Mouse (Mus musculus): ENCODE results near the gene Fer1l5. TPM values are rescaled to one million over a fixed set of nuclear protein-coding genes. Genes with fewer than 3 reads are reported as not detected.

Gene Fer1l5
- polyA plus RNA-seq, 1 experiment from 2014 or later = 1.9 TPM

GRCm38 (mm10) chr1:36368112-36368968, 3.8 kb upstream of the Fer1l5 start:
- DNase-seq (ENCODE audit: low spot score) = no peak
- Histone ChIP-seq H3K4me3 (peak overlapping the region; percentile 93), H3K9me3 (replicated peaks) (no peaks in the 10 kb centered on the region), H3K27me3 (ENCODE audit: low read depth, poor library complexity, severe bottlenecking) (0 out of 2 replicates have a peak, but pooled peaks cover 5% of the 10 kb centered on the region), H3K4me1 (peaks cover 18% of the 10 kb centered on the region), H3K36me3 (peaks cover 40% of the 10 kb centered on the region), H3K27ac (replicated peaks) (peak overlapping the region; percentile 98)
- WGBS = 7% methylated on average over 55 of the region's 55 CpGs

DNA sequence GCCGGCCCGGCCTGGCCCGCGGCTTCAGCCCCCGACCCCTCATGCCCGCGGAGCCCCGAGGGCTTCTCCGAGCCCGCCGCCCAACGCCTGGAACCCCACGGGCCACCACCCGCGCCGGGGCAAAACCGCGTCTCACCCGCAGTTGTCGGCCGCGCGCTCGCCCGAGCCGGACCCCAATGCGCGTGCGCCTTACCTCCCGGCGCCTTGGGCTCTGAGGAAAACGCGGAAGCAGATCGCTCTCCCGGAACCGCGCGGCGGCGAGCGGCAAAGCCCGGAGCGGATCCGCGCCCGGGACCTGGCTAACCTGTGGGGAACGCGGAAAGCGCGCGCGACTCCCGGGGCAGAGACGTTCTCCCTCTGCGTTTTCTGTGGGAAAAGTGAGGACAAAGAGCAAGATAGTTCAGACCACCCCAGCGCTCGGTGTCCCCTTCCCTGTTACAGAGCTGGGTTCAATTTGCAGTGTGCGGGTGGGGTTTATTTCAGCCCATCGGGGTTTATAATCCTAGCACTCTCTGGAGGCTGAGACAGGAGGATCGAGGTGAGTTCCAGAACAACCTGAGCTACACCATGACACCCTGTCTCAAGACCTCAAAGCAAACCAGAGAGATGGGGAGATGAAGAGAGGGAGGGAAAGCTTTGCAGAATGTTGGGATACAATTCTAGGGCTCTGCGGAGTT, 3.0 kb upstream of the Fer1l5 start, which contains the start of gene Kansl3:
Kansl3 (minus strand) TSS at position 213 of the 677 bp plus-strand sequence.
- peak within 1 kb of the TSS; percentile 98 for H3K27ac ChIP-seq (replicated peaks)
- 0 out of 2 replicates have a peak, but pooled peaks cover 5% of the 10 kb centered on the region for H3K27me3 ChIP-seq (ENCODE audit: low read depth, poor library complexity, severe bottlenecking)
- peaks cover 18% of the 10 kb centered on the region for H3K4me1 ChIP-seq
- whole genome bisulfite sequencing = 4% methylated on average over 61 of the region's 61 CpGs
- peaks cover 32% of the 10 kb centered on the region for H3K36me3 ChIP-seq
- DNase-seq (ENCODE audit: low spot score) = peak; percentile 93
- H3K9me3 ChIP-seq (replicated peaks) = no peaks in the 10 kb centered on the region
- peak within 1 kb of the TSS; percentile 93 for H3K4me3 ChIP-seq

DNA sequence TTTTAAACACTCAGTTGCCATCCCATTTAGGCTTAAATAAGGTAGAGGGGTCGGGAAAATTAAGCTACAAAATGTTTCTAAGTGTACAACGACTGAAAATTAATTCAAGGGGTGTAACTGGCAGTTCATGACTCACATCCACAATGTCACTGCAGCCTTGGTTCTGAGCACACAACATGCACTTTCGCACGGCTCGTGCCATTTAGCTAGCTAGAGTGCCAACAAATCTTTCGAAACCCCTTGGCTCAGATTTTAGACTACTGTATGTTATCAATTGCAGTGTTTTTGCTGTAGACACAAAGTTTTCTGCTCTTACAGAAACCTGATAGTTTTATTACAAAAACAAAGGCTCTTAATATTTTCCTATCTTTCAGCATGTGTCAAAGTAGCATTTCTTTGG, 1.2 kb upstream of the Fer1l5 start:
- DNase-seq (ENCODE audit: low spot score) = no peak
- 89% methylated on average over 6 of the region's 6 CpGs for WGBS
- Histone ChIP-seq H3K27ac (replicated peaks) (no peak overlapping the region), H3K27me3 (ENCODE audit: low read depth, poor library complexity, severe bottlenecking) (0 out of 2 replicates have a peak, but pooled peaks cover 5% of the 10 kb centered on the region), H3K4me1 (peaks cover 18% of the 10 kb centered on the region), H3K4me3 (no peak overlapping the region), H3K36me3 (peaks cover 15% of the 10 kb centered on the region), H3K9me3 (replicated peaks) (no peaks in the 10 kb centered on the region)

- Histone ChIP-seq H3K4me1 (no peaks in the 10 kb centered on the region), H3K27ac (replicated peaks) (no peak overlapping the region), H3K27me3 (ENCODE audit: low read depth, poor library complexity, severe bottlenecking) (no peaks in the 10 kb centered on the region), H3K9me3 (replicated peaks) (no peaks in the 10 kb centered on the region), H3K4me3 (no peak overlapping the region), H3K36me3 (no peaks in the 10 kb centered on the region)
- WGBS = 74% methylated on average over 6 of the region's 6 CpGs
- DNase-seq (ENCODE audit: low spot score) = no peak
Measured at GRCm38 (mm10) chr1:36378880-36379279, 6.8 kb downstream of the Fer1l5 start.

GRCm38 (mm10) chr1:36379582-36379981, 7.5 kb downstream of the Fer1l5 start:
- Histone ChIP-seq H3K9me3 (replicated peaks) (no peaks in the 10 kb centered on the region), H3K4me1 (no peaks in the 10 kb centered on the region), H3K36me3 (no peaks in the 10 kb centered on the region), H3K4me3 (no peak overlapping the region), H3K27ac (replicated peaks) (no peak overlapping the region), H3K27me3 (ENCODE audit: low read depth, poor library complexity, severe bottlenecking) (no peaks in the 10 kb centered on the region)
- DNase-seq (ENCODE audit: low spot score) = no peak
- 74% methylated on average over 4 of the region's 4 CpGs for WGBS

DNA sequence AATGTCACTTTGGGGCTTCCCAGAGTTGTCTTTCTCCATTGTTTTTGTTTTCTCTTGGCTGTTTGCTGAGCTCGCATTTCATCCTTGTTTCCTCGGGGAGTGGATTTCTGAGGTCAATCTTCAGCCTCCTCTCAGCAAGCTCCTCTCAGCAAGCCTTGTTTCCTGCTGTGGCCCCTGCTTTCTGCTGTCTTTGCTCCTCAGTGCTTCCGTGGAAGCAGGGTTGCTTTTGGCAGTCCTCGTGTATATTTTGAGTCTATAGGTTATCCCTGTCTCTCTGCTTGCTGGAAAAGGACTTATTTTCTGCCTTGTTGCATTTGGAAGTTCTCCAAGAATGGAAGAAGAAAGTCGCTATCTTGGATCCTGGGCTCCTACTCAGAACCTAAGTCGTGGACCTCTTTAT, 24.9 kb downstream of the Fer1l5 start:
- Histone ChIP-seq H3K9me3 (replicated peaks) (no peaks in the 10 kb centered on the region), H3K4me1 (no peaks in the 10 kb centered on the region), H3K27me3 (ENCODE audit: low read depth, poor library complexity, severe bottlenecking) (no peaks in the 10 kb centered on the region), H3K27ac (replicated peaks) (no peak overlapping the region), H3K36me3 (no peaks in the 10 kb centered on the region), H3K4me3 (no peak overlapping the region)
- DNase-seq (ENCODE audit: low spot score) = no peak
- 28% methylated on average over 6 of the region's 6 CpGs for WGBS

GRCm38 (mm10) chr1:36401509-36401908, 29.4 kb downstream of the Fer1l5 start:
- Histone ChIP-seq H3K4me3 (no peak overlapping the region), H3K9me3 (replicated peaks) (no peaks in the 10 kb centered on the region), H3K36me3 (no peaks in the 10 kb centered on the region), H3K4me1 (no peaks in the 10 kb centered on the region), H3K27ac (replicated peaks) (no peak overlapping the region), H3K27me3 (ENCODE audit: low read depth, poor library complexity, severe bottlenecking) (no peaks in the 10 kb centered on the region)
- WGBS = 82% methylated on average over 4 of the region's 4 CpGs
- DNase-seq (ENCODE audit: low spot score) = no peak

DNA sequence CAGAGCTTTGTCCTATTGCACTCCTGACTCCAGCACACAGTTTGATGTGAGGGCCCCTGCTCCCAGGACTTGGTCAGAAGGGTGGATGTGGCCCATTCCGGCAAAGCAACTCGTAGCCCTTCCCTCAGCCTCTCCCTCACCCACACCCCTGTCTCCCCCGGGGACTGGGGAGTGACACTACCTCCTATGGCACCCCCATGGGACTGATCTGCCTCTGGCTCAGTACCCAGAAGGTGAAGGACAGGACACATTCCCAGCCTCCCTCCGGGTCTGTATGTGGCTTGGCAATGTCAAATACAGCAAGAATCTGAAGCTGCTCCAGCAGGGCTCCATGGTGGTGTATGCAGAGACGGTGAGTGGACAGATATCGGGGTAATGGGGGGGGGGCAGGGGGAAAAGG, 32.4 kb downstream of the Fer1l5 start:
- no peak overlapping the region for H3K27ac ChIP-seq (replicated peaks)
- no peak overlapping the region for H3K4me3 ChIP-seq
- H3K4me1 ChIP-seq = no peaks in the 10 kb centered on the region
- no peaks in the 10 kb centered on the region for H3K36me3 ChIP-seq
- H3K27me3 ChIP-seq (ENCODE audit: low read depth, poor library complexity, severe bottlenecking) = no peaks in the 10 kb centered on the region
- WGBS = 88% methylated on average over 6 of the region's 6 CpGs
- DNase-seq (ENCODE audit: low spot score) = no peak
- no peaks in the 10 kb centered on the region for H3K9me3 ChIP-seq (replicated peaks)

DNA sequence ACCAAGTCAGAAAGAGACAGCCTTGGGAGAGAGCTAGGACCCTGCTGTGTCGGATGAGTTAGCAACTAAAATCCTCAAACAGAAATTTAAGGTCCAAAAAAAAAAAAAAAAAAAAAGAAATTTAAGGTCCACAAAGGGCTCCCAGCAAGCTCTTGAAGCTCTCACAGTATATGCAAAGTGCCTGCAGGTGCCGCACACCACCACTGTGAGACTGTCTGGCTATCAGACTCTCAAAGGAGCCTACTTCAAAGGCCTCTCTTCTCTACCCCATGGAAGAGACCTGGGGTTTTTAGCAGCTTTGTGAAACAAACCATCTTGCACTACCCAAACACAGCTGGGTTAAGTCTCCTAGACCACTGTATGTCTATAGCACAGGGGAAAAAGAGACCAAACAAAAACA, 57.4 kb downstream of the Fer1l5 start:
- no peaks in the 10 kb centered on the region for H3K9me3 ChIP-seq (replicated peaks)
- DNase-seq (ENCODE audit: low spot score) = no peak
- H3K27me3 ChIP-seq (ENCODE audit: low read depth, poor library complexity, severe bottlenecking) = no peaks in the 10 kb centered on the region
- WGBS = 95% methylated on average over 2 of the region's 2 CpGs
- H3K36me3 ChIP-seq = peaks cover 100% of the 10 kb centered on the region
- H3K4me3 ChIP-seq = no peak overlapping the region
- no peaks in the 10 kb centered on the region for H3K4me1 ChIP-seq
- H3K27ac ChIP-seq (replicated peaks) = no peak overlapping the region

DNA sequence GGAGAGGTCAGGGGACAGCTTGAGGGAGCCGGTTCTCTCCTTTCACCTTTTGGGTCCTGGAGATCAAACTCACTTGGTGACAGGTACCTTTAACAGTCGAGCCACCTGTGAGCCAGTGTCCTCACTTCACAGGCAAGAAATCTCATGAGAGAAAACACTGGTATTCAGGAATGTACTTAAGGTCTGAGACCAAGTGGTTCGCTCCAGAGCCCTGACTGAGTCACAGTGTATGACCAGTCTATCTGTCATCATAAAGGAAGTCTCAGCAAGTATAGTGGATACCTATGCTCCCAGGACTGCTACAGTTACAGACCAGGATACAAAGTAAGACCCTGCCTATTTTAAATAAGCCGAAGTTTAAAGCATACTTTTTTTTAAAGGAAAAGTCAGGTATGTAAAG, 60.9 kb downstream of the Fer1l5 start:
- Histone ChIP-seq H3K4me1 (no peaks in the 10 kb centered on the region), H3K27ac (replicated peaks) (no peak overlapping the region), H3K27me3 (ENCODE audit: low read depth, poor library complexity, severe bottlenecking) (no peaks in the 10 kb centered on the region), H3K4me3 (no peak overlapping the region), H3K9me3 (replicated peaks) (no peaks in the 10 kb centered on the region), H3K36me3 (peaks cover 100% of the 10 kb centered on the region)
- WGBS = 89% methylated on average over 4 of the region's 4 CpGs
- no peak for DNase-seq (ENCODE audit: low spot score)

GRCm38 (mm10) chr1:36433616-36434015, 61.5 kb downstream of the Fer1l5 start:
- Histone ChIP-seq H3K4me1 (no peaks in the 10 kb centered on the region), H3K9me3 (replicated peaks) (no peaks in the 10 kb centered on the region), H3K36me3 (peaks cover 100% of the 10 kb centered on the region), H3K4me3 (no peak overlapping the region), H3K27me3 (ENCODE audit: low read depth, poor library complexity, severe bottlenecking) (no peaks in the 10 kb centered on the region), H3K27ac (replicated peaks) (no peak overlapping the region)
- no peak for DNase-seq (ENCODE audit: low spot score)
- WGBS = 92% methylated on average over 3 of the region's 3 CpGs

GRCm38 (mm10) chr1:36435071-36435470, 63.0 kb downstream of the Fer1l5 start:
- Histone ChIP-seq H3K4me3 (no peak overlapping the region), H3K27me3 (ENCODE audit: low read depth, poor library complexity, severe bottlenecking) (no peaks in the 10 kb centered on the region), H3K9me3 (replicated peaks) (no peaks in the 10 kb centered on the region), H3K27ac (replicated peaks) (no peak overlapping the region), H3K4me1 (no peaks in the 10 kb centered on the region), H3K36me3 (peaks cover 100% of the 10 kb centered on the region)
- WGBS = 84% methylated on average over 4 of the region's 4 CpGs
- DNase-seq (ENCODE audit: low spot score) = no peak

- Histone ChIP-seq H3K4me1 (no peaks in the 10 kb centered on the region), H3K36me3 (peaks cover 96% of the 10 kb centered on the region)
Measured at GRCm38 (mm10) chr1:36436515-36436914, 64.4 kb downstream of the Fer1l5 start.

More at GRCm38 (mm10) chr1:36436515-36436914, 64.4 kb downstream of the Fer1l5 start:
- 97% methylated on average over 6 of the region's 6 CpGs for WGBS
- H3K27me3 ChIP-seq (ENCODE audit: low read depth, poor library complexity, severe bottlenecking) = no peaks in the 10 kb centered on the region
- H3K9me3 ChIP-seq (replicated peaks) = no peaks in the 10 kb centered on the region
- DNase-seq (ENCODE audit: low spot score) = no peak
- H3K27ac ChIP-seq (replicated peaks) = no peak overlapping the region
- no peak overlapping the region for H3K4me3 ChIP-seq
